ENCODE assay signal across 17 mouse cellular contexts in the genomic region with DNA sequence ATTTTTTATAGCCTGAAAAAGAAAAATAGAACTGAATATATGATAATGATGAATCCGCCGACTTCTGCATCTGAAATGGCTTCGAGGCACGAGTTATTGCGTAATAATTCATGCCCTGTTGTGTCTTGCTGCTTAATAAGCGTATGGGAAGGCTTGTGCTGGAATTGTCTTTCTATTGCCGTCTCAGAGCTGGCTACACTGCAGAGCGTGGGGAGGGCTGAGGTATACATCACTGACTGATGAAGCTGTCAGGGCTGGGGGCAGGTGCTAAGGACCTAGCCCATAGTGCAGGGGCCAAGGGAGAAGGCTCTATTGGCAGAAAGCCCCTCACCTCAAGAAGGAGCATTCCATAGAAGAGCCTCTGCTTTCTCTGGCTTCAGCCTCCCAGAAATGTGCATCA.
A peak's percentile ranks its signal among the peaks of the same experiment; 100 is the strongest.
DNase-seq lines count a peak whose midpoint lies in the region; ATAC-seq and TF ChIP-seq lines count a peak whose summit lies in the region.
"Had no signal": no experiment of that assay in that cellular context is flagged by ENCODE, and none has a peak within 500 bp of the region (broad histone marks: within the 10 kb centered on the region; RNA-seq: fewer than 3 reads in every experiment).

No protein-coding gene starts in this region.

- DNase-seq in hindbrain, embryonic 10.5 days (ENCODE audit: low spot score): no peak
- DNase-seq in NIH3T3 (ENCODE audit: low read depth): peak; percentile 3
- peak; percentile 37 for DNase-seq in hindbrain, embryonic 14.5 days (ENCODE audit: low spot score)
- DNase-seq in lung, postnatal 0 days (ENCODE audit: low spot score): no peak
- no peak for DNase-seq in adrenal gland, adult 2 months
- DNase-seq: adrenal gland, adult 8-10 months; cerebellum, adult 9-10 months; gastrocnemius, postnatal 14 days; liver, postnatal 0 days had no signal

- no peaks in the 10 kb centered on the region for H3K79me2 ChIP-seq in myocyte (ENCODE audit: control insufficient read depth, insufficient read depth)

- no peak overlapping the region for H3K4me2 ChIP-seq in hindbrain, embryonic 13.5 days
- no peak overlapping the region for H3K4me2 ChIP-seq in hindbrain, embryonic 14.5 days (replicated peaks)
- no peak overlapping the region for H3K4me2 ChIP-seq in myocyte (ENCODE audit: low read depth)
- no peak overlapping the region for H3K4me2 ChIP-seq in lung, postnatal 0 days (replicated peaks; ENCODE audit: low read depth, low read length)
- H3K4me2 ChIP-seq: embryonic facial prominence, embryonic 12.5 days; heart, embryonic 15.5 days had no signal

- ATAC-seq in hindbrain, embryonic 13.5 days (ENCODE audit: low FRiP score): 0 out of 2 replicates have a peak, but pooled peaks have one; percentile 25
- ATAC-seq in hindbrain, embryonic 14.5 days (ENCODE audit: low FRiP score): no peak
- no peak for ATAC-seq in lung, postnatal 0 days
- ATAC-seq: intestine, postnatal 0 days; liver, postnatal 0 days had no signal

- TF ChIP-seq CTCF in lung, postnatal 0 days (IDR thresholded peaks at IDR 0.05): no peak

- no peak overlapping the region for H3K4me3 ChIP-seq in hindbrain, embryonic 13.5 days
- H3K4me3 ChIP-seq in hindbrain, embryonic 10.5 days: no peak overlapping the region
- H3K4me3 ChIP-seq in hindbrain, embryonic 14.5 days (replicated peaks; ENCODE audit: low read length): no peak overlapping the region
- H3K4me3 ChIP-seq in myocyte: no peak overlapping the region
- no peak overlapping the region for H3K4me3 ChIP-seq in lung, postnatal 0 days (ENCODE audit: low read depth, low read length)
- H3K4me3 ChIP-seq: embryonic facial prominence, embryonic 12.5 days; erythroblast, embryonic 14.5 days; heart, embryonic 15.5 days; megakaryocyte, embryonic 14.5 days had no signal

- H3K27me3 ChIP-seq in hindbrain, embryonic 13.5 days: no peaks in the 10 kb centered on the region
- no peaks in the 10 kb centered on the region for H3K27me3 ChIP-seq in hindbrain, embryonic 10.5 days (ENCODE audit: insufficient read depth, poor library complexity, severe bottlenecking)
- no peaks in the 10 kb centered on the region for H3K27me3 ChIP-seq in hindbrain, embryonic 14.5 days (ENCODE audit: control insufficient read depth, insufficient read depth, low read length)
- no peaks in the 10 kb centered on the region for H3K27me3 ChIP-seq in myocyte (ENCODE audit: control insufficient read depth, insufficient read depth, insufficient read length)
- no peaks in the 10 kb centered on the region for H3K27me3 ChIP-seq in lung, postnatal 0 days (replicated peaks; ENCODE audit: insufficient read depth, low read length)
- H3K27me3 ChIP-seq: embryonic facial prominence, embryonic 12.5 days; heart, embryonic 15.5 days; megakaryocyte, embryonic 14.5 days had no signal

- peak overlapping the region; percentile 29; the same call in 1 of the 2 replicates for H3K9ac ChIP-seq in hindbrain, embryonic 13.5 days
- no peak overlapping the region for H3K9ac ChIP-seq in hindbrain, embryonic 14.5 days
- H3K9ac ChIP-seq in lung, postnatal 0 days (replicated peaks; ENCODE audit: low read depth): no peak overlapping the region
- H3K9ac ChIP-seq: embryonic facial prominence, embryonic 12.5 days; heart, embryonic 15.5 days; liver, postnatal 0 days had no signal

- no peak for TF ChIP-seq EP300 in lung, postnatal 0 days (IDR thresholded peaks at IDR 0.05)

- peaks cover 13% of the 10 kb centered on the region for H3K36me3 ChIP-seq in hindbrain, embryonic 13.5 days
- H3K36me3 ChIP-seq in hindbrain, embryonic 10.5 days: no peaks in the 10 kb centered on the region
- H3K36me3 ChIP-seq in hindbrain, embryonic 14.5 days (replicated peaks; ENCODE audit: control insufficient read depth, insufficient read depth): no peaks in the 10 kb centered on the region
- H3K36me3 ChIP-seq in myocyte (ENCODE audit: control insufficient read depth, insufficient read depth): no peaks in the 10 kb centered on the region
- no peaks in the 10 kb centered on the region for H3K36me3 ChIP-seq in lung, postnatal 0 days (ENCODE audit: insufficient read depth, low read length)
- H3K36me3 ChIP-seq: embryonic facial prominence, embryonic 12.5 days; heart, embryonic 15.5 days had no signal

- no peak overlapping the region for H3ac ChIP-seq in myocyte (ENCODE audit: control insufficient read depth, insufficient read length)

- peaks cover 57% of the 10 kb centered on the region for H3K4me1 ChIP-seq in hindbrain, embryonic 13.5 days (replicated peaks)
- H3K4me1 ChIP-seq in hindbrain, embryonic 10.5 days (replicated peaks): peaks cover 13% of the 10 kb centered on the region
- H3K4me1 ChIP-seq in hindbrain, embryonic 14.5 days (replicated peaks; ENCODE audit: control insufficient read depth, insufficient read depth, low read length): peaks cover 38% of the 10 kb centered on the region
- no peaks in the 10 kb centered on the region for H3K4me1 ChIP-seq in lung, postnatal 0 days (ENCODE audit: insufficient read depth, low read depth, low read length)
- H3K4me1 ChIP-seq: embryonic facial prominence, embryonic 12.5 days; heart, embryonic 15.5 days; megakaryocyte, embryonic 14.5 days had no signal

- TF ChIP-seq POLR2A in myocyte (IDR thresholded peaks at IDR 0.05; ENCODE audit: insufficient read length, low read depth): no peak

- no peaks in the 10 kb centered on the region for H3K9me3 ChIP-seq in hindbrain, embryonic 13.5 days
- no peaks in the 10 kb centered on the region for H3K9me3 ChIP-seq in hindbrain, embryonic 10.5 days
- no peaks in the 10 kb centered on the region for H3K9me3 ChIP-seq in hindbrain, embryonic 14.5 days (ENCODE audit: control insufficient read depth, low read length)
- H3K9me3 ChIP-seq in lung, postnatal 0 days (ENCODE audit: low read length): no peaks in the 10 kb centered on the region
- H3K9me3 ChIP-seq: embryonic facial prominence, embryonic 12.5 days; heart, embryonic 15.5 days; megakaryocyte, embryonic 14.5 days had no signal

- peak overlapping the region; percentile 88 for H3K27ac ChIP-seq in hindbrain, embryonic 13.5 days
- no peak overlapping the region for H3K27ac ChIP-seq in hindbrain, embryonic 10.5 days
- H3K27ac ChIP-seq in hindbrain, embryonic 14.5 days: peak overlapping the region; percentile 77
- H3K27ac ChIP-seq in lung, postnatal 0 days (ENCODE audit: low read length): no peak overlapping the region
- H3K27ac ChIP-seq: embryonic facial prominence, embryonic 12.5 days; heart, embryonic 15.5 days; stomach, postnatal 0 days had no signal

- 49% methylated on average over 8 of the region's 8 CpGs for WGBS in hindbrain, embryonic 13.5 days
- 91% methylated on average over 8 of the region's 8 CpGs for WGBS in hindbrain, embryonic 10.5 days
- 59% methylated on average over 8 of the region's 8 CpGs for WGBS in hindbrain, embryonic 14.5 days
- WGBS in lung, postnatal 0 days: 69% methylated on average over 8 of the region's 8 CpGs

TF ChIP-seq in myocyte, 11 proteins besides CTCF, POLR2A, EP300 and RAD21:
- TF ChIP-seq TCF12 (IDR thresholded peaks at IDR 0.05; ENCODE audit: insufficient read depth, poor library complexity, severe bottlenecking) (no peak), MYOG (IDR thresholded peaks at IDR 0.05; ENCODE audit: control insufficient read depth in 1 of 3, insufficient read depth in 1 of 3, insufficient read length in 2 of 3, low read depth in 2 of 3) (no peak), CEBPB (IDR thresholded peaks at IDR 0.05; ENCODE audit: insufficient read depth, poor library complexity, severe bottlenecking) (peak; percentile 39; the same call in 1 of the 2 replicates), POLR2AphosphoS2 (IDR thresholded peaks at IDR 0.05; ENCODE audit: insufficient read length, low read depth) (no peak), MAX (IDR thresholded peaks at IDR 0.05; ENCODE audit: low read depth) (no peak), MYOD1 (IDR thresholded peaks at IDR 0.05; ENCODE audit: control insufficient read depth in 1 of 3, insufficient read length in 2 of 3, low read depth in 2 of 3) (no peak)
TF ChIP-seq in myocyte: peak in this region for 1.

Comparison
In these comparisons a context has a peak if more than half of its experiments do, and no peak if none do; other contexts are left out.
1. H3K27ac ChIP-seq: peak in hindbrain, embryonic 13.5 days (single experiment) and hindbrain, embryonic 14.5 days (single experiment); none in hindbrain, embryonic 10.5 days (single experiment) and lung, postnatal 0 days (single experiment).
2. DNase-seq: peak in NIH3T3 (single experiment) and hindbrain, embryonic 14.5 days (single experiment); none in hindbrain, embryonic 10.5 days (single experiment), lung, postnatal 0 days (single experiment) and adrenal gland, adult 2 months (single experiment).